Mouse (Mus musculus): ENCODE data around the gene Krt32.

DNA sequence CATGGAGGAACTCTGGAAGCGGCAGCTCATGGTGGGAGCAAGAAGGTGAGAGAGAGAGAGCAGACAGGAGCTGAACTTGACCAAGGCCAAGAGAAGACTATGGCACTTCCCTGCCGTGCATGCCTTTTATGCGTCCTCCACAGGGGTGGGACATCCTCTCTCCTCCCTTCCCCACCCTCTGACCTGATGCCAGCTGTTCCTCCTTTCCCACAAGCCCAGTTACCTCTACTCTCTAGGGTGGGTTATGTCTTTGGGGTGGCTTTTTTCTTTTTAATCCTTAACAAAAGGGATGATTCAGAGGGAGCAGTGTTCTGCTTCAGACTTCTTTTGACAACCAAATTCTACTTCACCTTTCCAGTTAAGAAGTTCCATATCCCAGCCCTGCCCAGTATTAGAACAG is 33.4 kb upstream of the Krt32 start, which contains the start of gene Krt13:
- no peak for TF ChIP-seq CTCF (IDR thresholded peaks at IDR 0.05; ENCODE audit: control insufficient read depth, insufficient read depth, insufficient replicate concordance, low read depth, low read length)
- TF ChIP-seq POLR2A (IDR thresholded peaks at IDR 0.05; ENCODE audit: control insufficient read depth, low read depth, low read length): no peak

All from testis, adult 2 months (tissue).